ENCODE assay signal across 9 mouse cellular contexts in genomic region chr14:27031142-27031541, GRCm38 (mm10). TPM values are rescaled to one million over a fixed set of nuclear protein-coding genes. Genes with fewer than 3 reads are reported as not detected.
DNase-seq lines count a peak whose midpoint lies in the region; ATAC-seq and TF ChIP-seq lines count a peak whose summit lies in the region.
"Had no signal": no experiment of that assay in that cellular context is flagged by ENCODE, and none has a peak within 500 bp of the region (broad histone marks: within the 10 kb centered on the region; RNA-seq: fewer than 3 reads in every experiment).

No protein-coding gene starts in this region.

- H3K36me3 ChIP-seq in heart, embryonic 12.5 days, result no peaks in the 10 kb centered on the region
- no peaks in the 10 kb centered on the region for H3K36me3 ChIP-seq in heart, embryonic 10.5 days
- H3K36me3 ChIP-seq in thymus, adult 2 months (ENCODE audit: control insufficient read depth, insufficient read depth, low read length), result no peaks in the 10 kb centered on the region
- H3K36me3 ChIP-seq: lung, embryonic 15.5 days had no signal

- H3K9ac ChIP-seq in heart, embryonic 12.5 days, result no peak overlapping the region
- H3K9ac ChIP-seq: lung, embryonic 15.5 days had no signal

- no peak overlapping the region for H3K27ac ChIP-seq in heart, embryonic 12.5 days (ENCODE audit: poor library complexity, severe bottlenecking)
- no peak overlapping the region for H3K27ac ChIP-seq in cortical plate, adult 2 months (ENCODE audit: insufficient read depth, low read length)
- H3K27ac ChIP-seq in heart, embryonic 10.5 days, result no peak overlapping the region
- no peak overlapping the region for H3K27ac ChIP-seq in thymus, adult 2 months (ENCODE audit: control insufficient read depth, insufficient read depth, low read length)
- H3K27ac ChIP-seq: lung, embryonic 15.5 days had no signal

- TF ChIP-seq CTCF in cortical plate, adult 2 months (IDR thresholded peaks at IDR 0.05; ENCODE audit: extremely low read depth, insufficient read depth, low read length), result peak; percentile 61
- no peak for TF ChIP-seq CTCF in thymus, adult 2 months (IDR thresholded peaks at IDR 0.05; ENCODE audit: borderline replicate concordance, control insufficient read depth, extremely low read depth, insufficient read depth, low read length, poor library complexity)

- H3K27me3 ChIP-seq in heart, embryonic 12.5 days (replicated peaks), result no peaks in the 10 kb centered on the region
- H3K27me3 ChIP-seq in heart, embryonic 10.5 days (ENCODE audit: insufficient read depth, poor library complexity, severe bottlenecking), result no peaks in the 10 kb centered on the region
- no peaks in the 10 kb centered on the region; the same call in 1 of the 2 replicates for H3K27me3 ChIP-seq in thymus, adult 2 months (ENCODE audit: control insufficient read depth, insufficient read depth, low read length)

- no peaks in the 10 kb centered on the region for H3K9me3 ChIP-seq in heart, embryonic 12.5 days (replicated peaks)
- H3K9me3 ChIP-seq in heart, embryonic 10.5 days, result no peaks in the 10 kb centered on the region
- H3K9me3 ChIP-seq: lung, embryonic 15.5 days had no signal

- peak; percentile 90 for DNase-seq in heart, adult 11 months
- peak; percentile 92 for DNase-seq in R1 (ENCODE audit: low read depth, low spot score)
- DNase-seq in heart, embryonic 10.5 days (ENCODE audit: low spot score), result peak; percentile 82
- DNase-seq in left cerebral cortex, postnatal 25 days (ENCODE audit: low spot score in 2 of 2), result peak; percentile 39 to 43
- peak; percentile 69 for DNase-seq in thymus, adult 2 months

- H3K4me2 ChIP-seq in heart, embryonic 12.5 days, result no peak overlapping the region
- H3K4me2 ChIP-seq: lung, embryonic 15.5 days had no signal

- intact Hi-C loops in left cerebral cortex, postnatal 25 days (cut with DNase I), result loop anchor here (2.0 to 10.0 kb wide), 3 partner anchors 66 to 384 kb away; no protein-coding TSS in a partner anchor

- no peak for ATAC-seq in heart, embryonic 12.5 days (ENCODE audit: insufficient number of reproducible peaks, low FRiP score)
- 0 out of 2 replicates have a peak, but pooled peaks have one; percentile 56 for ATAC-seq in monocyte, adult 5-6 weeks (replicated peaks; ENCODE audit: insufficient number of reproducible peaks, low FRiP score, low TSS enrichment, poor library complexity, severe bottlenecking)

- no peak overlapping the region for H3K4me3 ChIP-seq in heart, embryonic 12.5 days
- no peak overlapping the region for H3K4me3 ChIP-seq in cortical plate, adult 2 months (ENCODE audit: insufficient read depth, low read length)
- H3K4me3 ChIP-seq in heart, embryonic 10.5 days, result no peak overlapping the region
- H3K4me3 ChIP-seq in thymus, adult 2 months (ENCODE audit: control insufficient read depth, insufficient read depth, low read length), result no peak overlapping the region
- H3K4me3 ChIP-seq: lung, embryonic 15.5 days had no signal

- WGBS in heart, embryonic 12.5 days, result 18% methylated on average over 4 of the region's 4 CpGs
- WGBS in heart, embryonic 10.5 days, result 18% methylated on average over 4 of the region's 4 CpGs
- WGBS in thymus, adult 2 months, result 49% methylated on average over 4 of the region's 4 CpGs

- H3K4me1 ChIP-seq in heart, embryonic 12.5 days (replicated peaks), result no peaks in the 10 kb centered on the region
- no peaks in the 10 kb centered on the region for H3K4me1 ChIP-seq in cortical plate, adult 2 months (ENCODE audit: control insufficient read depth, insufficient read depth, low read length)
- H3K4me1 ChIP-seq in heart, embryonic 10.5 days, result peaks cover 7% of the 10 kb centered on the region; the same call in 1 of the 2 replicates
- no peaks in the 10 kb centered on the region for H3K4me1 ChIP-seq in thymus, adult 2 months (replicated peaks; ENCODE audit: control insufficient read depth, insufficient read depth, low read length)
- H3K4me1 ChIP-seq: lung, embryonic 15.5 days had no signal

- TF ChIP-seq POLR2A in cortical plate, adult 2 months (IDR thresholded peaks at IDR 0.05; ENCODE audit: extremely low read depth, insufficient read depth, low read length), result no peak
- no peak for TF ChIP-seq POLR2A in thymus, adult 2 months (IDR thresholded peaks at IDR 0.05; ENCODE audit: control insufficient read depth, extremely low read depth, insufficient read depth, low read length, poor library complexity)

RNA-seq across cellular contexts. Expression of gene Il17rd, which starts 7.6 kb away (rescaled TPM):
- polyA plus RNA-seq in heart, embryonic 12.5 days (2016; fragmentation: Nextera tagmentation; extraction: Ambion mirVana), result 1.5 and 1.7 TPM in 2 replicates
- 1.6 and 1.7 TPM in 2 replicates for polyA plus RNA-seq in cortical plate, adult 2 months (2012; rRNA removed)
- 2.6 and 3.0 TPM in 2 replicates for polyA plus RNA-seq in heart, embryonic 10.5 days (2016; fragmentation: Nextera tagmentation; extraction: Ambion mirVana)
- 1 to 10 TPM; 2.7 to 2.8 TPM for total RNA-seq in left cerebral cortex, postnatal 25 days (2021)
- 0.29 to 1.1 TPM (median 0.49 TPM) in 3 replicates for total RNA-seq in monocyte, adult 5-6 weeks (2017)
- 0.29 and 0.63 TPM in 2 replicates for polyA plus RNA-seq in thymus, adult 2 months (2012; rRNA removed)

RNA-seq across cellular contexts. Expression of gene Hesx1, which starts 36.9 kb away (rescaled TPM):
- polyA plus RNA-seq in heart, embryonic 12.5 days (2016; fragmentation: Nextera tagmentation; extraction: Ambion mirVana), result 0.26 and 0.52 TPM in 2 replicates
- not detected in 2 replicates for polyA plus RNA-seq in cortical plate, adult 2 months (2012; rRNA removed)
- polyA plus RNA-seq in heart, embryonic 10.5 days (2016; fragmentation: Nextera tagmentation; extraction: Ambion mirVana), result 1.5 and 1.9 TPM in 2 replicates
- not detected for total RNA-seq in left cerebral cortex, postnatal 25 days (2021)
- not detected in 3 replicates for total RNA-seq in monocyte, adult 5-6 weeks (2017)
- not detected in 2 replicates for polyA plus RNA-seq in thymus, adult 2 months (2012; rRNA removed)
- polyA plus RNA-seq: lung, embryonic 15.5 days had no signal

Comparison
In these comparisons a context has a peak if more than half of its experiments do, and no peak if none do; other contexts are left out.
1. DNase-seq: peak in every context shown above with its lines; median percentile 92 in R1; 90 in heart, adult 11 months; 82 in heart, embryonic 10.5 days; 69 in thymus, adult 2 months; 41 in left cerebral cortex, postnatal 25 days.